Mouse (Mus musculus): ENCODE measurements around the gene Psd.

DNA sequence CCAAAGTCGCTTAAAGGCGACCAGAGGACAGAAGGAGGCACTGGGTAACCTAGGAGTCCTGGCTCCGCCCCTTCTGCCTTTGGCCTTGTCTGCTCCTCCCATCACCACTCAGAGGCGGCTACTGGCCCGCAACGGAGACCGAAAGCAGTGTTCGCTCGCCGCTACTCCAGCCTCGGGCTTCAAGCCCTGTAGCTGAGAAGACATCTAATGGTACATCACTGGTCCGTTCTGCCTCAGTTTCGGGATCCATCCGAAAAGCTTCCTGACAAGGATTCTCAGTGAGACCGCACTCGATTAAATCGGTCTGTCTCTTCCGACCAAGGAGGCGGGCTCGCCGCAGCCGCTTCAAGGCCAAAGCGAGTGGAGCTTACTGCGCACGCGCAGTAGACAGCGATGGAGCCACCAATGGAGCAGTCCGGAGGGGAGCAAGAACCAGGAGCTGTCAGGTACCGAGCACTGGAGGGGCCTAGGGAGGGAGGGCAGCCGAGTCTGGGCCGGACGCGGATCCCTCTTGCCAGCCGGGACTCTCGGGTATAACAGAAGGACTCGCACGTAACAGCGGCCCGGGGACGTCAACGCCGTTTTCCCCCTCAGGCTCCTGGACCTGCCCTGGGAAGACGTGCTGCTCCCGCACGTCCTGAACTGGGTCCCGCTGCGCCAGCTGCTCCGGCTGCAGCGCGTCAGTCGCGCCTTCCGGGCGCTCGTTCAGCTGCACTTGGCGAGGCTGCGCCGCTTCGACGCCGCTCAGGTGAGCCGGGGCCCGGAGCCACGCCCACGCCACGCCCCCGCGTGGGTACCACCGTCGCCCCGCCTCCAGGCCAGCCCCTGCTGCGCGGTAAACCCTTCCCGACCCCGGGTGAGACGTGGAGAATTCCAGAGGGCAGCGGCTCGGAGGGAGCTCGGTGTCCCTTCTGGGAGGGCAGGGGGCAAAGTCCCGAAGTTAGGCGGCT is 1.4 kb upstream of the Psd start, which contains the start of gene Fbxl15:
- TF ChIP-seq CTCF (IDR thresholded peaks at IDR 0.05) (no peak), EP300 (IDR thresholded peaks at IDR 0.05; ENCODE audit: insufficient read depth, low read depth, low read length) (0 out of 2 replicates have a peak, but pooled peaks have one; percentile 17)

All from heart, adult 2 months (tissue).